Mouse (Mus musculus) kidney, adult 2 months (tissue): ENCODE data around the gene Spryd3.

ENCODE experiments used
- CTCF ChIP-seq: fragments of 200-500 bp; conservative IDR thresholded peaks from 2 replicates; pipeline ENCODE4 v1.5.1; 2011; ENCODE audit warnings: low read depth, mild to moderate bottlenecking, control low read depth, low read length, moderate library complexity, mixed read lengths; ENCODE audit not compliant: insufficient read depth, insufficient read length
- POLR2A ChIP-seq: fragments of 200-500 bp; IDR thresholded peaks from one replicate; pipeline ENCODE4 v1.6.1; 2011; ENCODE audit warnings: low read depth, low read length, control low read depth

DNA sequence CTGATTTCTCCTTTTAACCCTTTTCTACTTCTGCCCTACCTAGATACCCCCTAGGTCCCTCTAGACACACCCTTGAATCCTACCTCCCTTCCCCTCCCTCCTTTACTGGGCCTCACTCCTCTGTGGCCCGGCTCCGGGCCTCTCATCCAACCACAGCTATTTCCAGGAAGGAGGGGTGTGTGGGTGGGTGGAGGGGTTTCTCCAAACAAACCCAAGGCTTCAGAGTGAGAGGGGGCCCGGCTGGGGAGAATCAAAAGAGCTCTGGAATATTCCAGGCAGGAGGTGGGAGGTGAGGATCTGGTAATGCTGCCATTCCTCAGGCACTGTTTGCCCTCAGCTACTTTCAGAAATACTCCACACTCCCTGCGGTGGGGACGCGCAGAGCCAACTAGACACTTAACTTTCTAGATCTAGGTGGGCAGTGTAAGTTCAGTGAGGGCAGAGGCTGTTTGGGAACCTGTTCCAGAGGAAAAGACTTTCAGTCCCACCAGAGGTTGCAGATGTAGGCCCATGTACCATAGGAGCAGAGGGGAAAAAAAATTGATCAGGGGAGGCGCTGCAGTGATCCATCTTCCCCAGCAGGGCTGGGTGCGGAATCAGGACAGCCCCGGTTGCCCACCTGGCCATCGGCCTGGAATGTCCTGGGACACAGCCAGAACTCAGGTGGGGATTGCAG, 34.9 kb downstream of the Spryd3 start:
- no peak for TF ChIP-seq POLR2A
- 0 out of 2 replicates have a peak, but pooled peaks have one; percentile 21 for TF ChIP-seq CTCF
